Mouse (Mus musculus) frontal cortex, adult 2 months (tissue): ENCODE measurements around the gene Tdrd1. TPM values are rescaled to one million over a fixed set of nuclear protein-coding genes. Genes with fewer than 3 reads are reported as not detected.

Experiments used
- DNase-seq, 2 experiments: peaks; one replicate each; pipeline ENCODE4 v3.0.0; 2022; ENCODE audit warnings: low spot score in 1 of 2; ENCODE audit errors: extremely low spot score in 1 of 2
- polyA plus RNA-seq: library from polyadenylated mRNA; depleted of rRNA; stranded (reverse); fragments of >200 nt; gene quantifications from 2 replicates; pipeline ENCODE4 v1.2.3, GENCODE M21; 2012; rRNA removed

Gene Tdrd1
- polyA plus RNA-seq, 1 experiment = 0.30 TPM

DNA sequence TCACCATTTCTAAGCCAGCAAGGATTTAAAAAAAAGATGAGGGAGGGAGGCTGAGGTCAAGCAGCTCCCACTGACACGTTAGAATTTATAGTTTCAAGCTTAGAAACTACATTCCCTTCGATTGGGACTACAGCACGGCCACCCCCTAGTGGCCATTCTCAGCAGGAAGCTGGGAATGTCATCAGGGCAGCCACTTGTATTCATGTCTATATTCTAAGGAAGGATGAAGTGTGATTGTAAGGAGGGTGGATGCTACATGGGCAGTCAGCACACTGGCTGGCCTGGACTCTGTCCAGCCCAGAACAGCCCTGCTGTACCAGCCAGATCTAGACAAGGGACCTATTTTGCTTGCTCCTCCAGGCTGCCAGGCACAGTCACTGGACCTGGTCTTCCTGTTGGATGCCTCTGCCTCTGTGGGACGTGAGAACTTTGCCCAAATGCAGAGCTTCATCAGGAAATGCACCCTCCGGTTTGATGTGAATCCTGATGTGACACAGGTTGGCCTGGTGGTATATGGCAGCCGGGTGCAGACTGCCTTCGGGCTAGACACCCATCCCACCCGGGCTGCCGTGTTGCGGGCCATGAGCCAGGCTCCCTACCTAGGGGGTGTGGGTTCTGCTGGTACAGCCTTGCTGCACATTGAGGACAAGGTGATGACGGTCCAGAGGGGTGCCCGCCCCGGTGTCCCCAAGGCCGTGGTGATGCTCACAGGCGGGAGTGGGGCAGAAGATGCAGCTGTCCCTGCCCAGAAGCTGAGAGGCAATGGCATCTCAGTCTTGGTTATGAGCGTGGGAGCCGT, 82.7 kb downstream of the Tdrd1 start:
- peak in 1 of 2 experiments; percentile 63 for DNase-seq

GRCm38 (mm10) chr19:56910561-56910960, 84.6 kb downstream of the Tdrd1 start:
- no peak for DNase-seq

GRCm38 (mm10) chr19:56913761-56914160, 87.8 kb downstream of the Tdrd1 start:
- DNase-seq = no peak

GRCm38 (mm10) chr19:56914658-56915057, 88.6 kb downstream of the Tdrd1 start:
- DNase-seq = no peak

DNA sequence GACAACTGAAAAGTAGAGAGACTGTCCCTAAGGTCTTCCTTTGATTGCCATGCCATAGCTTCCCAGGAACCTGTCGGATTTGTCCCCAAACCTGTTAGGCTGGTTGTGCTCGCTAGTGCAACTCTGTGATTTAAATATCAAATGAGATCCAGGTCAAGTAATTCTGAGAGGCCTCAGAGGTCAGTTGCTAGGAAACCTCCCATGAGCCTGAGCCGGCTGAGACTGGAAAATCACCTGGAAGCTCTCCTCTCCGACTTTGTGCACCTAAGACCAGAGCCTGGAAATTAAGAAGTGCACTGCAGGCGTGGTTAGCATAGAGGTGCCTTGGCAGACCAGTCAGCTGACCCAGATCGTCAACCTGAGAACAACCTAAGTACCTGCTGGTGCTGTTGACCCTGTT, 89.1 kb downstream of the Tdrd1 start:
- no peak for DNase-seq

Other genes starting within 250 kb of the Tdrd1 start
- gene Adrb1, start 104.0 kb upstream of the Tdrd1 start, polyA plus RNA-seq = 19.4 and 20.2 TPM in 2 replicates
- 15.0 and 15.7 TPM in 2 replicates for gene Ccdc186, start 4.0 kb upstream of the Tdrd1 start, polyA plus RNA-seq
- 0.02 and 0.04 TPM in 2 replicates for gene Vwa2, start 48.0 kb downstream of the Tdrd1 start, polyA plus RNA-seq
- gene Afap1l2, start 182.0 kb downstream of the Tdrd1 start, polyA plus RNA-seq = 12.2 and 12.7 TPM in 2 replicates